Mouse (Mus musculus): ENCODE measurements at regions not wholly inside any gene's neighbourhood (a gene's known extent, or its start where the extent isn't known, plus 50 kb on each side); places are given as distances from the start of the nearest gene placed in this dataset.
A peak's percentile ranks its signal among the peaks of the same experiment; 100 is the strongest.

DNA sequence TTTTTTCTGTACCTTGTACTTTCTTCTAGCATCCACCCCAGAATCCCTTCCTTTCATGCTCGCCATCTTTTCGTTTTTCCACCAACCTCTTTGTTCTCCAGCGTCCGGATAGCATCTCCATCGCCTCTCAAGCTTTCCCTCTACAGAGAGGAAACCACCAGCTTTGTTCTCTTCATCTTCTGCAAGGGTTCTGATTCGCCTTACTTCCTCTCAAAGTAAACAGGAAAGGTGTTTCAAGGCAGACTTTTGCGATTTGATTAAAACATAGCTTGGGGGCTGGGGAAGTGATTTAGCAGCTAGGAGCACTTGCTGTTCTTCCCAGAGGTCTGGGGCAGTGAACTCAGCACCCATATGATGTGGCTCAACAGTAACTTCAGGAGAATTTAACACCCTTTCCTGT is 71.4 kb downstream of the Emp1 start:
- DNase-seq: no peak

DNA sequence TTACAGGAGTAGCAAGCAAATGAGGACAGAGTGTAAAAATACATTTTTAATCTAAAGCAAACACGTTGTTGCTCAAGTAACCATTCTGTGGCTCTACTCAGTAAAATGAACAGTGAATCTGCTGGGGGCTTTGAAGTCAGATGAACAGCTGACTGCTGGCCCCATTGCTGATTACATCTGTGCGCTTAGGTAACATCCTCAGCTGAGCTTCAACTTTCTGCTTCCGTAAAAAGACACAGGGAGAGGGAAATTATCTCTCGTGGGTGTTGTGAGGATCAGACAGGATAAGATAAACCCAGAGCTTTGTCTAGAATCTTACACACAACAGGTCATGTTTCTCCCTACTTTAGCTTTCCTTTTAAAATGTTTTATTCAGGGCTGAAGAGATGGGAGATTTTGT is 74.0 kb downstream of the Emp1 start:
- DNase-seq: no peak

DNA sequence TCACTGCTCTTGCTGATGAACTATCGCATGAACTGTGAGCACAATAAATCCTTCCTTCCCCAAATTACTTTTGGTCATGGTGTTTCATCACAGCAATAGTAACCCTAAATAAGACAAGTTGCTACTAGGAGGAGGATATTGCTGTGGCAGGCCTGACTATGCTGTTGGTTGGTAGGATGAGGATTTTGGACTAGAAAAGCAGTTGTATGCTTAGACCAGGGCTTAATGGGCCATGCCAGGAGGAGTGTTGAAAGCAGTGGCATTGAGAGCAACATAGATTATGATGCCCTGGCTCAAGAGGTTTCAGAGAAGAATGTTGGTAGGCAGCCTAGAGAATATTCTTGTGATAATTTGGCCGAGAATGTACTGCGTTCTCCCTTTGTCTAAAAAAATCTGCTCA is 75.9 kb downstream of the Emp1 start:
- no peak for DNase-seq

DNA sequence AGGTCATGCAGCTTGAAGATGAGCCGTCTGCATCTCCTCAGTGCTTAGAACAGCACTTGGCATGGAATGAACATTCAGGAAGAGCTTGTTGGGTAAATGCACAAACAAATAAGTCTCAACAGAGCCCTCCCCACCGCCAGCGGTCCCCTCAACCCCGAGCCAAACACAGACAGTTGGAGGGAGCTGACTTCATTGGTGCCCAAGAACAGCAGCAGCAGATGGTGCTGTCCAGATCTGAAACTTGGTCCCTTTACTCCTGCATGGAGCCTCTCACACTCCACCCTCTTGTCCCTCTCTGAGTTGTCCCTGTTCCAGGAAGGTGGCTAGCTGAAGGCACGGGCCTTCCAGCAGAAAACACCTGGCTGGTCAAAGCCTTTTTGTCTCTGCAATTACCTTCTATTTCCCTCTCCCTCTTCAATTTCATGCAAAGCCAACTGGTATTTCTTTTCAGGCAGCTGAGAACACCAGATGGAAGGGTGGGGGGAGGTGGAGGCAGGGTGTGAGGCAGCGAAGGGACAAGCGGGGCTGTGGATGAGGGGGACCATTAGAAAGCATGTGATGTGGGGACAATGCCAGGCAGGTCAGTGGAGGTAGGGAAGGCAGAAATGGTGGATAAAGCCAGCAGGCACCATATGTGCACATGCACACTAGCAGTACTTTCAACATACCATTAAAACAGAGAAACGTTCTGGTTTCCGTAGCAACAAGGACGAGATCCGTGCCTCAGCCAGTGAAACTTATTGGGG is 79.0 kb downstream of the Emp1 start:
- DNase-seq: no peak

DNA sequence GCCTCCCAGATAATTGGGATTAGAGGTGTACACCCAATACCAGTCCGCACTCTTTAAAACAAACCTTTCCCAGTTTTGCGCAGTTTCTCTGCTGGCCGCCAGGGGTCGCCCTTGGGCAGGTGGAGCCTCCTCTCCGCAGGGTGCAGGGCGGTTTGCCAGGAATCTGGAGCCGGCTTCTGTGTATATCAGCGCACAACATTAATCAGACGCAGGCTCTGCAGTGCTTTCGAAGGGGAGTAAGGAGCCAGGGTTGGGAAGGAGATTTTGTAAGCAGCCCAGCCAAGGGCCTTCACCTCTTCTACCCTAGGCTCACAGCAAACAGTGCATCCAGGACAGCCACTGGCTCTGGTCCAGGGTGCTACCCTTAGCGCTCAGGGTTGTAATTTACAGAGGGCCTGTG is 82.3 kb downstream of the Emp1 start:
- DNase-seq: peak; percentile 77

DNA sequence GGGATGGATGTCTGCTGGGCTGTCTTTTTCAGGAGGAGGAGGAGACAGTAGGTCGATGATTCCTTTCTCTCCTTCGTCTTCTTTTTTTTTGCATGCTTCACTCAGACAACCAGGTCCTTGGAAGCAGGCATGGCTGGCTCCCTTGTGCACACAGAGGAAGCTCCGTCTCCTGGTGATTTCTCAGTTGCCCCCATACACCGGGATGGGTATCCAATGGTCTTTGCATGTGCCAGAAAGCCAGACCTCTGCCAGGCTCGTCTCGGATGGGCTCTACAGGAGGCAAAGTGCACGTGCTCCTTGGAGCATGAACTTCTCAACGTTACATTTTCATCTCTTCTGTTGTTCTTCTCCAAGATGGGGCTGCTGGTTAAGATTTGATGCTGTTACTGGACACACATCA is 82.7 kb downstream of the Emp1 start:
- no peak for DNase-seq

DNA sequence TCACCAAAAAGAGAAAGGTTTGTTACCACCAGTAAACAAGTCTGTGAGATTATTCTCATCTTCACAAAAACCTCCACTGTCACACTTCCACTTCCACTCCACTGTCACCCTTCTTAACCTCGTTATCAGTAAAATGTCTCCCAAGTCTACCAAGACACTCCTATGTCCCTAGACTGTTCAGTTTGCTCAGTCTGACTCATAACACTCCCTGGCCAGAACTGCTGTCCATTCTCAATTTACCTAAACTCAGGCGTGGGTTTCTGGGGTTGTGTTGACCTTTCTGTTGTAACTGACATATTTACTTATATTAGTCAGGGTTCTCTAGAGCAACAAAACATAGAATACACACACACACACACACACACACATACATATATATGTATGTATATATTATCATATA is 85.5 kb downstream of the Emp1 start:
- DNase-seq: no peak

DNA sequence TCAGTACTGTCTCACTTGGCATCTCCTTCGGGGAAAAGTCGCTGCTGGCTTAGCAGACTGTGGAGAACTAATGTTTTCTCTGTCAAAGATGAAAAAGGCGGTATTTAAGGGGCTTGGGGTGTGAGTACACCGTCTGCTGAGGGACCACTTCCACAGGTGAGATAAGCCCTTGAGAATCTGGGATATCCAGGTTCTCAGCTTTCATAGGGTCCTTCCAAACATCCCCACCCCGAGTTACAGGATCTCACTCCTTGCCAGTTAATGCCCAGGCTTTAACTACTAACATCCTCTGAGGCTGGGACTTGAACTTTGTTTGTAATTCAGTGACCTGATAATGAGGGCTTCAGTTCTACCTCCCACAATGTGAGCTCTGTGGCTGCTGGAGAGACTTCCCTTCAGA is 86.9 kb downstream of the Emp1 start:
- DNase-seq: no peak

DNA sequence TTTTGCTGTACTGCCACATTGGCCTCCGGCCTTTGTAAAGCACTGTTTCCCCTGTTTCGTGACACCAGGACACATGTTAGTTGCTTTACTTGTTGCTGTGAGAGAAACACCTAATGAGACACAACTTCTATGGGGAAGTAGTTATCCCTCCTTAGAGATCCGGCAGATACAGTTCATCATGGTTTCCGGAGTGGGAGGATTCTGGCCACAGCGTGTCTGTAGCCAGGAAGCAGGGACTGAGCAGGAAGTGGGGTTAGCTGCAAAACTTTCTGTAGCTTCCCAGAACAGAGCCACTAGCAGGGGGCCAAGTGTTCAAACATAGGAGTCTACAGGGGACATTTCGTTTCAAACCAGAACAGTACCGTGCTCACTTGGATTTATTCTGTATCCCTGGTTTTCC is 88.2 kb downstream of the Emp1 start:
- DNase-seq: no peak

DNA sequence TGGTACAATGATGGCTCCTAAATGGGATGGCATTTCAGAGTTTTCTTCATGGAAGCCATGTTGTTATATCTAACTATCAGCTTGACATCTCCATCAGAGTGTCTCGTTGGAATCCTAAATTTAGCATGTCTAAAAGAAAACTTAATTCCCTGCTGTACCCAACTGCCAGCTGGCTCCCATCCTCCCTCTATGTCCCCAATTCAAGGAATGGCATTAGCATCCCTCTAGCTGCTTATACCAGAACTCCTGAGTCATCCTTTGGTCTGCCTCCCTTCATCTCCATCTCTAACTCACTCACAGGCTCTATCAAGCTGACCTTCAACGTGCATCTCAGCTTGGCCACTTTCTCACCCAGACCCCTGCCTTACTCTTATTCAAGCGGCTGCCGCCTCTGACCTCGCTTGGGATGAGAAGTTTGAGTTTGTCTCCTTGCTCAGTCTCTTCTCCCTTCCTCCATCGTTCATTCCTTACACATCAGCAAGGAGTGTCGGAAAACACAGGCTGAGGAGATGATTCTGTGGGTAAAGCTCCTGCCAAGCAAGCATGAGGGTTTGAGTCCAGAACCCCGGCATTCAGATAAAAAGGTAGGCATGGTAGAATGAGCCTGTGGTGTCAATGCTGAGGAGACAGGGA is 88.9 kb downstream of the Emp1 start:
- no peak for DNase-seq

DNA sequence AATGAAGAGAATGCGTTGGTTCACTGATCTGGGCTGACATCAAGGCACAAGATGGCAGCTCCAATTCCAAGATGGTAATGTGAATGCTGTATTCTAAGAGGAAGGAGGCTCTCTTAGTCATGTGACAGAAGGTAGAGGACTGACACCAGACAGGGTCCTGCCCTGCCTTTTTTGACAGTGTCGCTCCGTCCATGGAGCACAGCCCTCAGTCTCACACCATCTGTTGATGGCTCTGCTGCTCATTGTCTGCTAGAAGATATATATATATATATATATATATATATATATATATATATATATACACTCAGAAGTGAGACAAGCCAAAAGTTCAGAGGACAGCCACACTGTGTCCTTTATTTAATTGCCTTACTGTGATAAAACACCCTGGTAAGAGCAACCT is 90.7 kb downstream of the Emp1 start:
- DNase-seq: no peak

DNA sequence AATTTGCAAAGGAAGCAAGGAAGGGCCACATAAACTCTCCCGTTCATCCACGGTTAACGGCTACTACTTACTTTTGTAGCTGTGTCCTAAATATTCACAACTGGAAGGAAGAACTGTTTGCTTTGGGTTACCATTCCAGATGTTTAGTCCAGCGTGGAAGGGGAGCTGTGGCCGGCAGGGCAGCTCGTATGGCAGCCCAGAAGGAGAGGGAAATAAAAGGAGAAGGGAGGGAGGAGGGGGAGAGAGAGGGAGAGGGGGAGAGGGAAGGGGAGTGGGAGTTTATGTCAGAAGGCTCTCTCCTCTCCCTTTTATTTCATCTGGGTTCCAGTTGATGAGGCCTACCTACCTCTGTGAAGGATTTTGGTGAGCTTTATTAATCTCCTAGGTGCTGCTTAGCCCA is 110.2 kb downstream of the Emp1 start:
- DNase-seq: no peak

DNA sequence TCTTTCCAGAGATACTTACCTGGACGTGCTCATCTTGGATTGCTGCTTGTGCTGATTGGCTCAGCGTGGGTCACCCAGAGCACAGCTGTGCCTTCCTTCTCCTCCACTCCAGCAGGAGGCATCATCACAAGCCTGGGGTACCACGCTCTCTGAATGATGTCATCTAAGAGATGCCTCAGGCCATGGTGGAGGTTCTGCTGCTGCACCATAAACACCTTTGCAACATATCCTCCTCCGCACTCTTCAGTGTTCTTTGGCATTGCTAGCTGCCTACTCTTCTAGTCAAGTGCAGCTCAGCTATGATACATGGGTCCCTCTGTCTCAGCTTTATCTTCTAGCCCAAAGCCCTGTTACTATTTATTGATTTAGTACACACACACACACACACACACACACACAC is 110.8 kb downstream of the Emp1 start:
- DNase-seq: no peak

DNA sequence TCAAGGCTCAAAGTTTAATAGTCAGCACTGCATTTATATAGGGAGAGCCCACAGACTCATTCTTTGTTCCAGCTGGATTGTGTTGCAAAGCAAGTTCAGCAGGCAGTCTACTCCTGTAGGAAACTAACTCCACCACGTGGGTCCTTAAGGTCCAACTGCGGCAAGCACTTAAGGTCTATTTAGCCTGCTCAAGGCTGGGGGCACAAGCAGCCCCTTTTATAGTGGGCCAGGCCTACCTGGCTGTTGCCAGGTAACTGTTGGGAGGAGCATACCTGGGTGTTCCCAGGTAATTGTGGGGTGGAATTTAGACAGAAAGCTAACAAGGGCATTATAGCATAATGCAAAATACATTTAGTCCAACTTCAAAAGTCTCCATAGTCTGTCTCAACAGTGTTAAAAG is 126.5 kb downstream of the Emp1 start:
- DNase-seq: no peak

DNA sequence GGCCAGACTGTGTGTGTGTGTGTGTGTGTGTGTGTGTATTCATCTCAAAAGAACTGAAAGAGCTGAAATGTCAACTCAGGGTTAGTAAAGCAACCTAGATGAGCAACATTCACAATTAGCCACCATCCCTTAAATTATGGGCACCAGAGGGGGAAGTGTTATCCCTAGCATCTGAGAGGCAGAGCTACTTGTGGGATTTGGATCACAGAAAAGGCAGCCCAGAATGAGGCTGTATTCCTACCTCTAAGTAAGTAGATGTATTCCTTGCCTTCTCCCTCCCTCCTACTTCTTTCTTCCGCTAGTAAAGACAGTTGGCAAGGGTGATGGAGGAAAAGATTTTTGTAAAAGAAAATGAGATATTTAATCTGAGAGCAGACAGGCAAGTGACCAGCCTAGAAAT is 131.6 kb downstream of the Emp1 start:
- DNase-seq: no peak

DNA sequence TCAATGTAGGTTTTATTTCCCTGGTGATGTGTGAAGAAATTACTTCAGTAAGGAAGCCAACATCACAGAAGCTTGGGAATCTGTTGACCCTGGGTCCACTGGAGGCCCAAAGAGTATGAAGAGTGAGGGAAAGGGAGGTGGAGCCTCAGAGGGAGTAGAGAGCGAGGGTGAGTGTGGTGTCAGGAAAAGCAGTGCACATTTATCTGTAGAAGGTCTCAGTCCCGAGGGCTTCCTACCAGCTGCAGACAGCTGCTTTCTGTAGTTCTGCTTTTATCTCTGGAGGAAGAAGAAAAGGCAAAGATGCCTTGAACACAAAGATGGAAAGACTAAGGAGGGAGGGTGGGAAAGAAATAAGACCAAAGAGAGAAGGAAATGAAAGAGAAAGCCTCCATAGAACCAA is 133.5 kb downstream of the Emp1 start:
- no peak for DNase-seq

DNA sequence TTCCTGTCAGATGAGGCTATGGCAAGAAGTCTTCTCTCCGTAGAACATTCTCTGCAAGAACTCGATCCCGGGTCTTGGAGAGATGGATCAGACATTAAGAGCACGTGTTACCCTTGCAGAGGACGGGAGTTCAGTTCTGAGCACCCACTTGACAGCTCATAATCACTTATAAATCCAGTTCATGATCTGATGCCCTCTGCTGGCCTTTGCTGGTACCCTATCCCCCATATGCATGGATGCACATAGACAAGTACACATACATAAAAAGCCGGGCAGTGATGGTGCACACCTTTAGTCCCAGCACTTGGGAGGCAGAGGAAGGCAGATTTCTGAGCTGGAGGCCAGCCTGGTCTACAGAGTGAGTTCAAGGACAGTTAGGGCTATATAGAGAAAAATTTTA is 136.2 kb downstream of the Emp1 start:
- no peak for DNase-seq

DNA sequence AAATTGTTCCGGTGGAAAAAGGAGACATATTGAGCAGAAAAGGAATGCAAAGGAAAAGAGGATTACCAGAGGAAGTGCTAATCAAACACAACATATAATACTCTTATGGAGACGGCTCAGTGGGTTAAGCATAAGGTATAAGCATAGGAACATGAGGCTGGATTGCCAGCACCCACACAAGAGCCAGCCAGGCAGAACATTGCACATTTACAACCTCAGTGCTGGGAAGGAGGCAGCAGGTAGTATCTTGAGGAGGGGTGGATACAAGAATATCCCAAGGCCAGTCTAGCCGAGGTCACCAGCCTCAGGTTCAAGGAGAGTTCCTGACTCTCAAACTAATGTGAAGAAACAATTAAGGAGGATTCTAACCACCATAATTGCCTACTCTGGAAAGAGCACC is 138.0 kb downstream of the Emp1 start:
- DNase-seq: no peak

DNA sequence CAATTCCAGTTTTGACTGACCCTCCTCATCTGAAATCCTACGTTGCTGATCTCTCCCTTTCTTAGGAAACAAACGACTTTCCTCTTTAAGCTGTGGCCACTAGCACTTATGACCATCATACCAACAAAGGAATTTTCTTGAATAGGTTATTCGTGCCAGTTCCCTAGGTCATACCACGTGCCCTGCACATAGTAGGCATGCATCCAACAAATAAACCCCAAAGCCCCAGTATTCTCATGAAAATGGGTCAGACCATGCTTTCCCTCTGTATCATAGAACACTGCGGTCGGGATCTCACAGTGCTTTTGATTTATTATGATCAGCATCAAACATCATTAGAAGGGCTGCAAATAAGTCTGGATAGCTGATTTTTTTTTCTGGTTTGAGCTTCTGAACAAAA is 139.4 kb downstream of the Emp1 start:
- no peak for DNase-seq

DNA sequence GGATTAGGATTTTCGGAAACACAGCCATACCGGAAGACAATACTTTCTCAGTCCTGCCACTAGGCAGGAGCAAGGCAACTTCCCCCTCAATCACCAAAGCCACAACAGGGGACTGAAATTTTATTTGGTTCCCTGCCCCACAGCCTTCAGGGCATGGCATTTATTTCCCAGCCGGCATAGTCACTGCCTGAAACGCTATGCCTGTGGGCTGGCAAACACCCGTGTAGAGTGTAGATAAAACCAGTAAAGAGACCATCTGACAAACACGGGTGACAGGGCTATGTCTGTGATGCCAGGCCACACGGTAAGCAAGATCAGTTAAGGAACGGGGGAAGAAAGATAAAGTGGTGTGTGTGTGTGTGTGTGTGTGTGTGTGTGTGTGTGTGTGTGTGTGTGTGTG is 140.1 kb downstream of the Emp1 start:
- no peak for DNase-seq

DNA sequence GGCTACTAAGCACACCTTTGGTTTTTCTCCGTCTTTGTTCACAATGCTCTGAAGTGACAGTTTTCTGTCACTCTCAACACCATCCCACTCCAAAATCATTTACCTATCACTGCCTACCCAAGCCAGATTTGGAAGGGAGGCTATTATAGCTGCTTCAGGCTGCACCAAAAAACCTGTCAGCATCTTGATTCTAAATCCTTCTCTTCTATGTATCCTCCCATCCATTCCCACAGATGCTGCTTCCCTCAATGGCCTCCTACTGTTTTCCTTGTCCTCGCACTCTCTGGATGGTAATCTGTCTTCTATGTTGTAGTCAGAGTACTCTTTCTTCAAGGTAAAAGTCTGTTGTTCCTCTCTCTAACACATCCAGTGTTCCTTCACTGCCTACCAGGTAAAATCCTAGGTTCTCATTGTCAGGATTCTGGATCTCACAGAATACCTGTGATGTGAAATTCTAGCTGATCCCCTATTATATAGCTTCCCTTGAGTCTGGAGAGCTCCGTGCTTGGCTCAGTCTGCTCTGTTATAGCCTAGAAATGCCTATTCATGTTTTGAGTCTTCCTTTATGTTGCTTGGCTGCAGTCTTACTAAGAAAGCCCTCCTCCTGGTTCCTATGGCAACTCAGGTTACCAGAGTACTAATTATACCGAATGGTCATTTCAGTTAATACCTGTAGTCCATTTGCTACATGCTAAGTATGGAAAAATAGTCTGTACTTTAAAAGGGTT is 156.5 kb downstream of the Emp1 start:
- DNase-seq: no peak

DNA sequence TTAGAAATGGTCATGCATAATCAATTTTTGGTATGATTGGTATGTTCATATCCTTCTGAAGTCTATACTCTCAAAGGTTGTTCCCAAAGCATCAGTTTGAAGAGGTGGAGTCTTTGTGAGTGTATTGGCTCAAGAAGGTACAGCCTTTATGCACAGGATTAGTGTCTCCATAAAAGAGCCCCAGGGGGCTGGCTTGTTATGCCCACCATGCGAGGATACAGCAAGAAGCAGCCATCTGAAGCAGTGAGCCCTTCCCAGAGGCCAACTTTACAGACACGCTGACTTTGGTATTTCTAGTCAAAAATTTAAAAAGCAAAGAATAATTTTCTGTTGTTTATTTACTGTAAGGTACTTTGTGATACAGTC is 157.1 kb downstream of the Emp1 start:
- DNase-seq: no peak

DNA sequence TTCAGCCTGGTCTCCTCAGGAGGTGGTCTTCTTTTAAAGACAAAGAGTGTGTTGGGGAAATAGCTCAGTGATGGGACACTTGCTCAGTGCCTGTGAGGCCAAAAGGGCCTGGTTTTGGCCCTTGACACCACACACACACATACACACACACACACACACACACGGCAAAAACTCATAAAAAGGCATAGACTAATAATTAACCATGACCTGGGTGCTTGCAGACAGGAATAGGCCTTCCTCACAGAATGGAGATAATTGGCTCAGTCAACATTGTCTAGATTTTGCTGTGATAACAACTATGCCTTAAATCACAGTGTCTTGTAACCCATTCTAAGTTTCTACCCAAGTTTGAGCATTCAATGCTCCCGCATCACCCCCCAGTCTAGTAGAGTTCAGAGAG is 158.5 kb downstream of the Emp1 start:
- DNase-seq: no peak

DNA sequence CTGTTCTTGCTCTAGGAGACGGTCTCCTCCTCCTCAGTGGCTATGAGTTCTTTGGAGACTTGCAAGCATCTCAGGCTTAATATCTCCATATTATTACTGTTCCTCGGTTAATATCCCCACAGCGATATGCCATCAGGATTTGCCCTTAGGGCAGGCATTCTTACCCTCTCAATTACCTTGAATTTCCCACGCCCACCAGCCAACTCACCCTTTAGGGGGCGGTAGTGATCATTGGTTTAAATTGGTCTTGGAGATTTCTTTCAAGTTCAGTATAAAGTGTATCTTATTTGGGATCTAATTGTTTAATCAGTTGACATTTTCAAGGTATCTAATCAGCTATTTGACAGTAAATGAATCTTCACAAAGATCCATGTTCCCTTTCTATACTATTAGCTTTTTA is 162.5 kb downstream of the Emp1 start:
- DNase-seq: no peak
